Mouse (Mus musculus): ENCODE measurements around the gene Fuz.
A peak's percentile ranks its signal among the peaks of the same experiment; 100 is the strongest.

The Fuz gene

DNA sequence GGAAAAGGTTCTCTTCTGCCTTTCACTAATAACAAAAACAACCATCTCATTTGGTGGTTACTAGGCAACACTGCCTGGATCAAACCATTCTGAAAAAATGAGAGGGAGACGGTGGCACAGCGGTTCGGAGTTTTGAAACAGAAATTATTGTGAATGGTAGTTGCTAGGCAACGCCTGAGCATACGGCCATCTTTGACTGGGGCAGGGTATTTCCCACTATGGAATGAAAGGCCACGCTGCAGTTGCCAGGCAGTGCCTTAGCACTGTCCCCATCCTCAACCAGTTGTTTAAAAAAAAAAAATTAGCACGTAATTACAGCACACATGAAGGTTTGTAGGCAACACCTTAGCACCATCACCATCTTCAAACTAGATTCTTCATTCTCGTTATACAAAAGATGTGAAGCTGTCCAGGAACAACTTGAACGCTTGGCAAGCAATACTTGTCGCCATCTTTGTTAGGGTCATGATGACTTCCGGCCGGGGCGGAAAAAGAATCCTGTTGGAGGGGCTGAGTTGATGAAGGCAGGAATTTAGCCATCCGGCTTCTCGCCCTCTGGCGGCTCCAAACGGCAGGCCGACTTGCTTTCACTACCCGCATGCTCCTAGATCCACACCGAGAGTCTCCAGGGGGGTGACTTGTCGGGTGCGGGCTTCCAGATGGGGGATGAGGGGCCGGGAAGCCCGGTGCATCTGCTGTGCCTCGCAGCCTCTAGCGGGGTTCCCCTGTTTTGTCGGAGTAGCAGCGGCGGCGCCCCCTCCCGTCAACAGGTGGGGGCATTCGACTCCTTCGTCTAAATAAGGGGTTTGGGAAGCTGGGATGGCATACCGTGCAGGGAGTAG is at the start of gene Fuz:
TSS of gene Fuz (plus strand) at position 487 of the 842 bp plus-strand sequence.
- DNase-seq = peak; percentile 88

DNA sequence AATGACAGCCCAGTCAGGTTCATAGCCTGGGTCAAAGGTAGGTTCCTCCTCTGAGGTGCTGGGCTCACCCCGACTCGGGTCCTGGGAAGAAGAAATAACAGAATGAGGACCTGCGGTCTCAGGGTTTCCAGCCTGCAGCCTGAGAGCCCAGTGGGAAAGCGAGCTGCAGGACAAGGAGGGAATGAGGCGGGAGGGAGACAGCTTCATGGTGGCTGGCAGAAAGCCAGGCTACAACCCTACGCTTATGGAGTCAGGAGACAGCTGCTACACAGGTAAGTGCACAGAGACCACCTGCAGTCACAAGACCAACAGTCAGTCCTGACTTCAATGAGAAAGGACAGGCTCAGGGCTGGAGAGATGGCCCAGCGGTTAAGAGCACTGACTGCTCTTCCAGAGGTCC is 49.1 kb upstream of the Fuz start:
- DNase-seq = no peak

DNA sequence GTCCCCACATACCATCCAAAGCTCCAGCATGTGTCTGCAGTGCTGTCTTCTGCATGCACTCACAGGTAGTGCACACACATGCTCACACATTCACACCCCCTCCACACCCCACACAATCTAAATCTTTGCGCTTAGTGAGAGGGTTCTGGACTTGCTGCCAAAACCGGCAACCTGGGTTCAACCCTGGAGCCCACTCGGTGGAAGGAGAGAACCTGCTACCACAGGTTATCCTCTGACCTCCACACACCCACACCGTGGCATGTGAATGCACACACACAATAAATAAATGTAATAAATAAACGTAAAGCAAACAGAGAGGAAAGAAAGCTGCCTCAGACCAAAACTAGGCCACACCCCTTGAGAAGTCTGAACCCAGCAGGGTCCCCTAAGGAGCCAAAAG is 48.1 kb upstream of the Fuz start:
- DNase-seq = no peak

- peak; percentile 97 for DNase-seq
Measured at GRCm38 (mm10) chr7:44848561-44849415, 47.1 kb upstream of the Fuz start, which contains the start of the genes Akt1s1 and Tbc1d17. Gene Akt1s1, plus strand, starts transcription at chr7:44848991. Gene Tbc1d17, minus strand, starts transcription at chr7:44849079.

DNA sequence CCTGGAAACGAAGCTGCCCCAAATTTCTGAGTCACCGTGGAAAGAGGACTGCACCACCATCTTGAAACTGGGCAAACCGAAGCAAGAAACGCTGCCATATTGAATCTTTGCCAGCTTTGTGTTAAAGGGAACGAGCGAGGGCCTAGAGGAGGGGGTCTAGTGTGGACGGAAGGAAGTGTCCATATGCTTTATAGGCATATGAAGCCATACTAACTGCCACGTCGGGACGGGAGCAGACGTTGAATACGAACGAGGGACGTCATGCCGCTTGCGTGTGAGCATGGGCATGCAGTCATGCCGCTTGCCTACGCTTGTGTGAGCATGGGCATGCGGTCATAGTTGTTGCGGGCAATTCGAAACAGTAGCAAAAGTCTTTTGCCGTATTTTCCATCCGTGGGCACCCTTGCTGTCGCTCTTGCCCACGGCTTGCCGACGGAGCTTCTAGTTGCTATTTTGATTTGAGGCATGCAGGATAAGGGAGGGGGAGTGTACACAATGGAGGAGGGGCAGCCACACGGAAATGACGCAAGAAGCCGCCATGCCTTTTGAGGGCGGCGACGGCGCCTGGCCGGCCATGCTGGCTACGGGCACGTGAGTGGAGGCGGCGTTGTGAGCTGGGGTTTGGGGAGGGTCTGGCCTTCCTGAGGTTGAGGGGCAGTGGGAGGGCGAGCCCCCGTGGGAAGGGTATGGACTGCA is 46.3 kb upstream of the Fuz start:
- peak; percentile 89 for DNase-seq

GRCm38 (mm10) chr7:44850146-44850545 is 45.7 kb upstream of the Fuz start:
- peak; percentile 79 for DNase-seq

- DNase-seq = no peak
Measured at GRCm38 (mm10) chr7:44850789-44851624, 44.9 kb upstream of the Fuz start.

GRCm38 (mm10) chr7:44851625-44852234 is 44.1 kb upstream of the Fuz start:
- no peak for DNase-seq

- no peak for DNase-seq
Measured at GRCm38 (mm10) chr7:44852259-44853027, 43.4 kb upstream of the Fuz start.

DNA sequence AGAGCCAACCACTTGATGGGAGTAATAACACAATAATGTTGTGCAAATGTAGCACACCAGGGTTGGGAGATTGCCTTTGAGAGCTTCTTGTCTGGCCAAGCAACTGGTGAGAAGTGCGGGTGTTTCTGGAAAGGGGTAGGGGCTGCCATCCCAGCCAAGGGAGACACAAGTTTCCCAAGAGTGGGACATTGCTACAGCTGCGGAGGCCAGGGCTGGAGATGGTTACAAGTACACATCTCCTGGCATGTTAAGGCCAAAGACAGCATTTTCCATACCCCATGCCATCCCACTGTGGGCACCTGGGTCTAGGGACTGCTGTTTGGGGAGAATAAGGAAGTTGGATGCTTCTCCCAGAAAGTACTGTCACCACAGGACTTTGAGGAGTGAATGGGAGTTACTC is 42.8 kb upstream of the Fuz start:
- no peak for DNase-seq

DNA sequence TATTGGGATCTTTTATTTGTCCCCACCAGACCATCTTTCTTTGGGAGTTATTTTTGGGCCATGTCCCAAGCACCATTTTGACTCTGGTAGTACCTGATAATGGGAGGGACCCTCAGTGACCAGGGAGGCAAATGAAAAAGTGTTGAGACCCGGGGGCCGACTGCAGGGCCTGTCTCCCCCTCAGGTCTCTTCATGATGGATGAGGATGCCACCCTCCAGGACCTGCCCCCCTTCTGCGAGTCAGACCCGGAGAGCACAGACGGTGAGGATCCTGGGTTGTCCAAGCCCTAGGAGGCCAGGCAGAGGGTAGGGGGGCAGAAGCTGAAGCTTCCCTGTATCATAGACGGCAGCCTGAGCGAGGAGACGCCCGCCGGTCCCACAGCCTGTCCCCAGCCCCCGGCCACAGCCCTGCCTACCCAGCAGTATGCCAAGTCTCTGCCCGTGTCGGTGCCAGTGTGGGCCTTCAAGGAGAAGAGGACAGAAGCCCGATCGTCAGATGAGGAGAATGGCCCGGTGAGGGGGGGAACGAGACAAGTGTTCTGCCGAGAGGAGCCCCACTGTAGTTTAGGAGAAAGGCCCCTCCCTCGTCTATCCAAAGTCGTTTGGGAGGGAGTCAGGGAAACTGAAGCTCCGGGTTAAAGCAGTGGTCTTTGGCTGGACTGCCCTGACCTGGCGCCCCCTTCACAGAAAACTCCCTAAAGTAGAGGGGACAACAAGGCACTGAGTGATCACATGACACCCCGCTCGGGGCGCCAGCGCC is 42.1 kb upstream of the Fuz start:
- DNase-seq = no peak

GRCm38 (mm10) chr7:44854356-44855031 is 41.4 kb upstream of the Fuz start:
- peak; percentile 72 for DNase-seq

DNA sequence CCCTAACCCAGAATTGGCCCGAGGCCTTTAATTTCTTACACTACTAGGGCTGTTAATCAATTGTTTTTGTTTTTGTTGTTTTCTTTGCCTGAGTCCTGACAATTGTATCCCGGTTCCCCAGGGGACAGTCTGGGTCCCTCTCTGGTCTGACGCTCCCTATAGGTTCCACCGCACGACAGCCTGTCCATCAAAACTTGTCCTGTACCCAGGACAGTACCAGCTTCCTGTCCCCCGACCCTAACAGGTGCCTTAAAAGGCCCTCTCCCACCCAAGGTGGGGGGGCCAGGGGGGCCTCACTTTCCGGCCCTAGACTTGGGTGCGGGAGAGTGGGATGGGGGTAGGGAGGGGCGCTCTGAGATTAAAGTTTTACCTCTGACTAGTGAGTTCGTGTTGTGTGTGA is 40.8 kb upstream of the Fuz start:
- no peak for DNase-seq

- DNase-seq = no peak
Measured at GRCm38 (mm10) chr7:44856265-44856916, 39.5 kb upstream of the Fuz start.

- DNase-seq = peak; percentile 88
Measured at GRCm38 (mm10) chr7:44857042-44857552, 38.8 kb upstream of the Fuz start, which contains the start of gene Pnkp. Gene Pnkp, plus strand, starts transcription at chr7:44857139.

GRCm38 (mm10) chr7:44857905-44858304 is 38.0 kb upstream of the Fuz start:
- DNase-seq = no peak

DNA sequence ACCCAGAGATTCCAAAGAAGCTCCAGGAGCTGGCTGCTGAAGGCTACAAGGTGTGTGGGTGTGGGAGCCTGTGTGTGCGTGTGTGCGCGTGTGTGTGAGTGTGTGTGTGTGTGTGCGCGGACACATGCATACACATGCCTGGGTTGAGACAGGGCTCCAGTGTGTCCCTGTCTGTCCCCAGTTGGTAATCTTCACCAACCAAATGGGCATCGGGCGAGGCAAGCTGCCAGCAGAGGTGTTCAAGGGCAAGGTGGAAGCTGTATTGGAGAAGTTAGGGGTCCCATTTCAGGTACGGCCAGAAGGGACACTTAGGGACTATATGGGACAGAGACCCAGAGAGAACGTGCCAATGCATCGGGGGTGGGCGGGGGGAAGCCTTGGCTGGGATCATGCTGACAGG is 36.0 kb upstream of the Fuz start:
- no peak for DNase-seq

GRCm38 (mm10) chr7:44860576-44861428 is 35.1 kb upstream of the Fuz start:
- peak; percentile 77 for DNase-seq
